Mouse (Mus musculus): ENCODE data around the gene Dlx4.

- TF ChIP-seq CTCF (IDR thresholded peaks at IDR 0.05): no peak
- TF ChIP-seq EP300 (IDR thresholded peaks at IDR 0.05): no peak
Observed at GRCm38 (mm10) chr11:95095596-95095995, 50.5 kb downstream of the Dlx4 start.

Measured in lung, postnatal 0 days (tissue).